Mouse (Mus musculus) lung, postnatal 0 days (tissue): ENCODE measurements around the gene Galc. TPM values are rescaled to one million over a fixed set of nuclear protein-coding genes. Genes with fewer than 3 reads are reported as not detected.

Experiments
- ATAC-seq: fragments of 200-750 bp; cut with Nextera tagmentation; 2 replicates; pipeline ENCODE4 v1.8.0; 2017; ENCODE audit warnings: moderate library complexity
- DNase-seq: peaks from one replicate; pipeline ENCODE4 v3.0.0-alpha.2; 2016; ENCODE audit warnings: low spot score
- H3K27ac ChIP-seq: fragments of 300-500 bp; sonication (generic); 2 replicates; pipeline ENCODE4 v1.5.1; 2014; ENCODE audit warnings: antibody characterized with exemption, mild to moderate bottlenecking, low read length, mixed read lengths
- H3K27me3 ChIP-seq: fragments of 300-500 bp; sonication (generic); replicated peaks from 2 replicates; pipeline ENCODE4 v1.6.1; 2014; ENCODE audit warnings: low read length, mixed read lengths; ENCODE audit not compliant: insufficient read depth
- H3K36me3 ChIP-seq: fragments of 300-500 bp; sonication (generic); 2 replicates; pipeline ENCODE4 v1.6.1; 2014; ENCODE audit warnings: low read length, mixed read lengths; ENCODE audit not compliant: insufficient read depth
- H3K4me1 ChIP-seq: fragments of 300-500 bp; sonication (generic); 2 replicates; pipeline ENCODE4 v1.6.1; 2014; ENCODE audit warnings: antibody characterized with exemption, low read depth, low read length, mixed read lengths; ENCODE audit not compliant: insufficient read depth
- H3K4me2 ChIP-seq: fragments of 300-500 bp; sonication (generic); replicated peaks from 2 replicates; pipeline ENCODE4 v1.6.1; 2014; ENCODE audit warnings: low read depth, mild to moderate bottlenecking, low read length, moderate library complexity, mixed read lengths
- H3K4me3 ChIP-seq: fragments of 300-500 bp; sonication (generic); 2 replicates; pipeline ENCODE4 v1.5.1; 2014; ENCODE audit warnings: low read depth, low read length
- H3K9ac ChIP-seq: fragments of 300-500 bp; sonication (generic); replicated peaks from 2 replicates; pipeline ENCODE4 v1.6.1; 2014; ENCODE audit warnings: low read depth, mild to moderate bottlenecking
- H3K9me3 ChIP-seq: fragments of 300-500 bp; sonication (generic); 2 replicates; pipeline ENCODE4 v1.6.1; 2016; ENCODE audit warnings: low read length, mixed read lengths
- CTCF ChIP-seq: IDR thresholded peaks from 2 replicates; pipeline ENCODE4 v1.5.1; 2016; ENCODE audit warnings: antibody characterized with exemption, mild to moderate bottlenecking
- EP300 ChIP-seq: IDR thresholded peaks from 2 replicates; pipeline ENCODE4 v1.6.1; 2016; ENCODE audit warnings: antibody characterized with exemption, mild to moderate bottlenecking, control low read depth
- WGBS: fragments of 180-500 bp; shearing (Covaris S2); extraction: QIAGEN DNeasy Blood & Tissue Kit; methylation state at CpG from one replicate; pipeline ENCODE4 v1.1.7; 2014; 5-methylcytosine and 5-hydroxymethylcytosine counted together
- polyA plus RNA-seq: library from polyadenylated mRNA; unstranded; fragments of >200 nt; fragmentation: Nextera tagmentation; extraction: Ambion mirVana; gene quantifications from 2 replicates; pipeline ENCODE4 v1.2.1, GENCODE M21; 2015

Gene Galc
- polyA plus RNA-seq, 1 experiment from 2014 or later: 13.8 TPM

- Histone ChIP-seq H3K9ac (no peak overlapping the region), H3K4me2 (no peak overlapping the region), H3K4me1 (no peaks in the 10 kb centered on the region), H3K27ac (no peak overlapping the region), H3K4me3 (no peak overlapping the region), H3K9me3 (no peaks in the 10 kb centered on the region), H3K27me3 (no peaks in the 10 kb centered on the region), H3K36me3 (no peaks in the 10 kb centered on the region)
- ATAC-seq (no peak), DNase-seq (no peak)
- TF ChIP-seq EP300: no peak
- TF ChIP-seq CTCF: no peak
- 49% methylated on average over 3 of the region's 3 CpGs for WGBS
Observed at GRCm38 (mm10) chr12:98290475-98290874, 31.2 kb upstream of the Galc start.

GRCm38 (mm10) chr12:98284477-98284876 is 25.2 kb upstream of the Galc start:
- no peak for DNase-seq
- H3K4me2 ChIP-seq: no peak overlapping the region
- no peaks in the 10 kb centered on the region for H3K36me3 ChIP-seq
- H3K4me1 ChIP-seq: no peaks in the 10 kb centered on the region
- H3K4me3 ChIP-seq: no peak overlapping the region
- TF ChIP-seq CTCF (no peak), EP300 (no peak)
- H3K9me3 ChIP-seq: no peaks in the 10 kb centered on the region
- no peak overlapping the region for H3K9ac ChIP-seq
- H3K27ac ChIP-seq: no peak overlapping the region
- H3K27me3 ChIP-seq: no peaks in the 10 kb centered on the region
- 93% methylated on average over 3 of the region's 3 CpGs for WGBS
- ATAC-seq: no peak

- DNase-seq (peak; percentile 18), ATAC-seq (0 out of 2 replicates have a peak, but pooled peaks have one; percentile 38)
- Histone ChIP-seq H3K36me3 (no peaks in the 10 kb centered on the region), H3K27me3 (no peaks in the 10 kb centered on the region), H3K4me3 (no peak overlapping the region), H3K4me2 (no peak overlapping the region), H3K9ac (no peak overlapping the region), H3K27ac (no peak overlapping the region), H3K9me3 (no peaks in the 10 kb centered on the region), H3K4me1 (no peaks in the 10 kb centered on the region)
- TF ChIP-seq EP300 (no peak), CTCF (peak; percentile 47)
- WGBS: 51% methylated on average over 3 of the region's 3 CpGs
Observed at GRCm38 (mm10) chr12:98283487-98283860, 24.2 kb upstream of the Galc start.

- H3K36me3 ChIP-seq: no peaks in the 10 kb centered on the region
- TF ChIP-seq EP300 (no peak), CTCF (no peak)
- H3K4me1 ChIP-seq: no peaks in the 10 kb centered on the region
- no peaks in the 10 kb centered on the region for H3K27me3 ChIP-seq
- no peak overlapping the region for H3K4me3 ChIP-seq
- H3K4me2 ChIP-seq: no peak overlapping the region
- no peak overlapping the region for H3K9ac ChIP-seq
- no peak overlapping the region for H3K27ac ChIP-seq
- DNase-seq: no peak
- 70% methylated on average over 14 of the region's 14 CpGs for WGBS
- no peaks in the 10 kb centered on the region for H3K9me3 ChIP-seq
- ATAC-seq: no peak
Observed at GRCm38 (mm10) chr12:98282776-98283486, 23.7 kb upstream of the Galc start.

- no peak overlapping the region for H3K4me3 ChIP-seq
- H3K4me2 ChIP-seq: no peak overlapping the region
- no peak overlapping the region for H3K9ac ChIP-seq
- 70% methylated on average over 8 of the region's 8 CpGs for WGBS
- H3K4me1 ChIP-seq: no peaks in the 10 kb centered on the region
- DNase-seq (no peak), ATAC-seq (no peak)
- H3K27me3 ChIP-seq: no peaks in the 10 kb centered on the region
- TF ChIP-seq EP300: no peak
- no peak for TF ChIP-seq CTCF
- H3K27ac ChIP-seq: no peak overlapping the region
- no peaks in the 10 kb centered on the region for H3K36me3 ChIP-seq
- no peaks in the 10 kb centered on the region for H3K9me3 ChIP-seq
Observed at GRCm38 (mm10) chr12:98280996-98281395, 21.7 kb upstream of the Galc start.

- Histone ChIP-seq H3K4me3 (no peak overlapping the region), H3K27me3 (no peaks in the 10 kb centered on the region), H3K4me2 (no peak overlapping the region), H3K4me1 (no peaks in the 10 kb centered on the region), H3K9me3 (no peaks in the 10 kb centered on the region), H3K36me3 (no peaks in the 10 kb centered on the region), H3K27ac (no peak overlapping the region), H3K9ac (no peak overlapping the region)
- ATAC-seq (no peak), DNase-seq (peak; percentile 65)
- no peak for TF ChIP-seq EP300
- peak; percentile 85 for TF ChIP-seq CTCF
- 25% methylated on average over 5 of the region's 5 CpGs for WGBS
Observed at GRCm38 (mm10) chr12:98280530-98280929, 21.3 kb upstream of the Galc start.

- Histone ChIP-seq H3K4me3 (no peak overlapping the region), H3K9me3 (no peaks in the 10 kb centered on the region), H3K9ac (no peak overlapping the region), H3K27ac (no peak overlapping the region), H3K36me3 (no peaks in the 10 kb centered on the region), H3K4me1 (no peaks in the 10 kb centered on the region), H3K4me2 (no peak overlapping the region), H3K27me3 (no peaks in the 10 kb centered on the region)
- ATAC-seq (no peak), DNase-seq (no peak)
- 64% methylated on average over 7 of the region's 7 CpGs for WGBS
- no peak for TF ChIP-seq CTCF
- TF ChIP-seq EP300: no peak
Observed at GRCm38 (mm10) chr12:98272433-98272832, 13.2 kb upstream of the Galc start.
